Mouse (Mus musculus) adrenal gland, adult 2 months (tissue): ENCODE data around the gene Gria3. TPM values are rescaled to one million over a fixed set of nuclear protein-coding genes. Genes with fewer than 3 reads are reported as not detected.
A peak's percentile ranks its signal among the peaks of the same experiment; 100 is the strongest.

Experiments
- DNase-seq: peaks from one replicate; pipeline ENCODE4 v3.0.0; 2021
- microRNA-seq, 2 experiments: library from miRNA; unstranded; fragments of <30 nt; microRNA quantifications; one replicate each; pipeline ENCODE4 v1.2.0; 2021
- polyA plus RNA-seq: library from polyadenylated mRNA; depleted of rRNA; stranded (reverse); fragments of >200 nt; gene quantifications from 2 replicates; pipeline ENCODE4 v1.2.3, GENCODE M21; 2012
- total RNA-seq, 2 experiments: library from RNA; stranded (reverse); gene quantifications; 2 replicates each; pipeline ENCODE4 v1.2.3; 2021

Gene Gria3
- total and polyA plus RNA-seq, 3 experiments: 2.3 to 31.9 (median 10.5) TPM

- DNase-seq: no peak
Observed at GRCm38 (mm10) chrX:41573079-41573478, 172.4 kb downstream of the Gria3 start.

DNA sequence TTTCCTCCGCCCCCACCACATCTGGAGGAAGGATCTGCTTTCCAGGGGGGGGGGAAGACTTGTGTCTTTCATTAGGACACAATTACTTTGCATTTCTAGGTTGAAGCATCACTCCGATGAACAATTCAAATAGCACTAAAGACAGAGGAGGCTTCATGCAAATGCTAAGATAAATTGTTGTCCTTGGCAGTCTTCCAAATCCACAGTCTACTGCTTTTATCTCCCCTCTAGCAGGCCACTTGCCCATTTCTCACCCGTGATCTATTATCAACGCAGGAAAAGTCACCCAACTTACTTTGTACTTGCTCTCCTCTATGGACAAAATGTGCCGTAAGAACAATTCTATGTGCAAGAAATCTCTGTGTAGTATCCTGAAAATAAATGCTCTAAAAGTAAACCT is 178.1 kb downstream of the Gria3 start:
- DNase-seq: peak; percentile 7

DNA sequence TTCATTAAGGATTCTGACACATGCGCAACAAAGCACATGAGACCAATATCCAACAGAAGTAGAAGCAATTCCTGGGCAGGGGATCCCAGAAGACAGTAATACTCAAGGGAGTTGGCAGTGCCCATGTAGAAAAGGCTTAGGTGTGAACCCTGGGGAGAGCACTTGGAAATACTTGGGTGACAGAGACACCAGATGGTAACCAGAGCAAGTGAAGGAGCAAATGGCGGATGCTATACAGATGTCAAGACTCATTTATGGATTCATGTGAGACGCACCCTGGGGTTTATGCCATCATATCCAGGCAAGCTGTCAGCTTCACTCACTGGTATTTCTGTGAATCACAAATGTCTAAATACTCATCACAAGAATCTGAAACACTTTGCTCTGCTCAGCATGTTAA is 187.0 kb downstream of the Gria3 start:
- no peak for DNase-seq

DNA sequence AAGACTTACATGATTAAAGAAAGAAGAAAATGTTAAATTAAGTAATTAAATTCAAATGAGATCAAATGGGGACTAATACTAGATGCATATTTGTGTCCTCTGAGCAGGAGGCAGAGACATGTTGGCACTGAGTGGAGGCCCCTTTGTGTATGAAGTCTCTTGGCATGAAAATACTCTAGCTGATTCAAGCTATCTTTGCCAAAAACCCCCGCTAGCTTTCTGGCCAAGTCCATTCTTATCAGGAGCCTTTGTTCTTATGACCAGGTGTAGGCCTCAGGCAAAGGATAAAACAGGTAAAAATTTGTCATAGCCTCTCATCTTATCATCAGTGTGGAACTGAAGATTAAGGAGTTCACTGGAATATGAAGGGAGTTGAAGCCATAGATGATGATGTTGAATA is 206.5 kb downstream of the Gria3 start:
- no peak for DNase-seq

DNA sequence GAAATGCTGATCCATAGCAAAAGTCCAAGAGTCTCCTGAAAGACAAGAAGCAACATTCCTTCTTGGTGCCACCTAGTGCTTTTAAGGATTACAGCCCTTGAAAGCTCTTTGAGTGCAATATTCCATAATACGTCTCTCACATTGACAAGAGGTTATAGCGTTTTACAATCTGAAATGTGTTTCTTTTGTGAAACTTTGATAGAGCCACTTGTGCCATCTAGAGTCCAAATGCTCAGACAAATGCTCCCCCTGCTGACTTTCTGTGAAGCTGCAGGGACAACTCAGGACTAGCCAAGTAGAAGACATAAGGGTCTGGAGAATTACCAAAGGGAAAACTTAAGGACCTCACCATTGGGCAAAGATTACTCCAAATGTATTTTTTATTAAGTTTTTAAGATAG is 214.3 kb downstream of the Gria3 start:
- DNase-seq: peak; percentile 22

DNA sequence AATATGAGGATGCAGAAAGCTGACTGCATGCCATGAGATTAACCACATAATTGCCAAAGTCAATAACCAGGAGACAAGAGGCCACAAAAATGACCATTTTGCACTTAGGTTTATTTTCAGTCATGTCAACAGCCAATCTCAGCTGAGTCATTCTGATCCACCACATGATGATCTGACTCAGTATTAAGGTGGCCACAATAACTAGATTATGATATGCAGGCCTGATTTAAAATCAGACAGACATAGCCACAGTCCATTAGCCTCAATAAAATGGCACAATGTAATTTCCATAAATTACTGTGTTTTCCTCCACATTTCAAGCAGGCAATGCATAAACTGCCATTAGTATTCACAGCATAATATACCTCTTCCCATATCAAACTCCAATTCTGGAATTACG is 216.3 kb downstream of the Gria3 start:
- no peak for DNase-seq

GRCm38 (mm10) chrX:41618396-41618795 is 217.7 kb downstream of the Gria3 start:
- no peak for DNase-seq

- no peak for DNase-seq
Observed at GRCm38 (mm10) chrX:41633576-41633975, 232.9 kb downstream of the Gria3 start.

DNA sequence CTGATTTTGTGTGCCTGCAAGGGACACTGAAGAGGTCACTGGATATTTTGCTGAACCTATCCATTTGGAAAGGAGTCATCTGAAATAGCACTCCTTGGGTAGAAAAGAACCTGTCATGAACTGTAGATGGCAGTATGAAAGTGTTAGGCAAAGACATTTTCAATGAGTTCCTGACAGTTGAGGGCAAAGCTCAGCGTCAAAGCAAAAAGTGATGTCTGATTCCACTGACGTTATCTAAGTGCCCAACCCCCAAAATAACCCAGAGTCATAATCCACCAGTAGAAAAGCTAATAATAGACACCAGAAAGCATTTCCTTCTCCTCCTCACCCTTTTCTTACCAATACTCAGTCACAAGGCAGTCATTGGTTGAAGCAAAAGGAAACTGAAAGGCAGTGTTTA is 244.3 kb downstream of the Gria3 start:
- no peak for DNase-seq

GRCm38 (mm10) chrX:41657791-41658190 is 257.1 kb downstream of the Gria3 start:
- DNase-seq: no peak

- DNase-seq: no peak
Observed at GRCm38 (mm10) chrX:41688869-41689268, 288.2 kb downstream of the Gria3 start.

- DNase-seq: no peak
Observed at GRCm38 (mm10) chrX:41692076-41692475, 291.4 kb downstream of the Gria3 start.

Small RNA genes lying within 50 kb of the gene (microRNA-seq; reads per million reads assigned to microRNA genes)
- 0 reads per million in 2 experiments for gene Gm22413
